Comparison of ENCODE assay signal across 25 mouse cellular contexts in genomic region chr19:32391441-32391840, GRCm38 (mm10).
"Had no signal": no experiment of that assay in that cellular context is flagged by ENCODE, and none has a peak within 500 bp of the region (broad histone marks: within the 10 kb centered on the region; RNA-seq: fewer than 3 reads in every experiment).

No protein-coding gene starts in this region.

- H3K9ac ChIP-seq: heart, embryonic 12.5 days; hindbrain, embryonic 13.5 days; hindbrain, embryonic 15.5 days; intestine, embryonic 15.5 days; kidney, embryonic 15.5 days; limb, embryonic 12.5 days; liver, embryonic 13.5 days; liver, embryonic 15.5 days had no signal

- H3K4me2 ChIP-seq: heart, embryonic 12.5 days; hindbrain, embryonic 13.5 days; hindbrain, embryonic 15.5 days; intestine, embryonic 15.5 days; kidney, embryonic 15.5 days; limb, embryonic 12.5 days; liver, embryonic 11.5 days; liver, embryonic 13.5 days; liver, embryonic 15.5 days had no signal

- H3K36me3 ChIP-seq: hindbrain, embryonic 13.5 days; hindbrain, embryonic 15.5 days; intestine, embryonic 15.5 days; limb, embryonic 12.5 days; liver, embryonic 13.5 days; liver, embryonic 15.5 days had no signal

- H3K9me3 ChIP-seq: heart, embryonic 12.5 days; hindbrain, embryonic 13.5 days; hindbrain, embryonic 15.5 days; intestine, embryonic 15.5 days; kidney, embryonic 15.5 days; limb, embryonic 10.5 days; liver, embryonic 13.5 days; liver, embryonic 15.5 days had no signal

- ATAC-seq: hindbrain, postnatal 0 days; intestine, embryonic 15.5 days had no signal

- DNase-seq: gastrocnemius, postnatal 14 days; gastrocnemius, postnatal 36 days; heart, adult 18-20 months; heart, postnatal 10 days; heart, postnatal 36 days; kidney, adult 11 months; kidney, adult 2 months; kidney, adult 9 months; kidney, postnatal 14 days; kidney, postnatal 36 days; layer of hippocampus, adult 9-11 months; liver; liver, embryonic 13.5 days had no signal

- H3K4me3 ChIP-seq: heart, embryonic 12.5 days; hindbrain, embryonic 13.5 days; hindbrain, embryonic 15.5 days; intestine, embryonic 15.5 days; kidney, embryonic 15.5 days; left cerebral cortex, adult 2 months; limb, embryonic 10.5 days; limb, embryonic 12.5 days; liver, embryonic 13.5 days; liver, embryonic 15.5 days had no signal

- H3K27ac ChIP-seq: hindbrain, embryonic 13.5 days; hindbrain, embryonic 15.5 days; hindbrain, postnatal 0 days; intestine, embryonic 15.5 days; kidney, embryonic 15.5 days; kidney, postnatal 0 days; left cerebral cortex, adult 2 months; limb, embryonic 10.5 days; limb, embryonic 12.5 days; liver, embryonic 13.5 days; liver, embryonic 15.5 days had no signal

- H3K27me3 ChIP-seq: heart, embryonic 12.5 days; hindbrain, embryonic 13.5 days; hindbrain, embryonic 15.5 days; intestine, embryonic 15.5 days; kidney, embryonic 15.5 days had no signal
